Comparison of ENCODE assay signal across 14 mouse cellular contexts in the genomic region with DNA sequence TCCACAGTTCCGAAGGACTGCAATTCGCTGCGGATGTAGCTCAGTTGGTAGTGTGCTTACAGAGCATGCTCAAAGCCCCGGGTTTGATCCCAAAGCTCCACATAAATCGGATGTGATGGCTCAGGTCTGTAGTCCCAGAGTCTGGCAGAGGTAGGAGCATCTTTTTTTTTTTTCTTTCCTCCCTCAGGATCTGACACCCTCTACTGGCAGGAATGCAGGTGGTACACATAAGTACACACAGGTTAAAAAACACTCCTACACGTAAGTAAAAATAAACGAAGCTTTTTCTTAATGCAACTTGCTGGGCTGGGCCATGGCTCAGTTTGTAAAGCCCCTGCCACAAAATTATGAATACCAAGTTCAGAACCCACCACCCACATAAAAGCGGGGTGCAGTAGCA. TPM values are rescaled to one million over a fixed set of nuclear protein-coding genes. Genes with fewer than 3 reads are reported as not detected.
A peak's percentile ranks its signal among the peaks of the same experiment; 100 is the strongest.
DNase-seq lines count a peak whose midpoint lies in the region; ATAC-seq lines count a peak whose summit lies in the region.
"Had no signal": no experiment of that assay in that cellular context is flagged by ENCODE, and none has a peak within 500 bp of the region (broad histone marks: within the 10 kb centered on the region; RNA-seq: fewer than 3 reads in every experiment).

No protein-coding gene starts in this region.

- peak; percentile 10 to 49 for DNase-seq in heart, adult 18-20 months
- DNase-seq in lung, postnatal 10 days: peak; percentile 32
- no peak for DNase-seq in lung, adult 18-20 months
- DNase-seq in ZHBTc4 (ENCODE audit: low read depth, low spot score): peak; percentile 81
- DNase-seq in lung, postnatal 36 days: peak; percentile 33
- DNase-seq in thymus, postnatal 10 days (ENCODE audit: low spot score in 2 of 2): no peak
- DNase-seq in T-cell, adult 2 months (ENCODE audit: low spot score): no peak
- DNase-seq: cerebellum, postnatal 36 days; gastrocnemius, postnatal 10 days; liver, embryonic 13.5 days; spleen, adult 18-20 months had no signal

- no peak overlapping the region for H3K27ac ChIP-seq in heart, embryonic 11.5 days (ENCODE audit: low read depth, low read length)
- H3K27ac ChIP-seq: hindbrain, embryonic 15.5 days; liver, embryonic 13.5 days had no signal

- H3K4me2 ChIP-seq in heart, embryonic 11.5 days: no peak overlapping the region
- H3K4me2 ChIP-seq: hindbrain, embryonic 15.5 days; liver, embryonic 13.5 days had no signal

- H3K9me3 ChIP-seq in heart, embryonic 11.5 days (replicated peaks; ENCODE audit: control insufficient read depth, low read length): no peaks in the 10 kb centered on the region
- H3K9me3 ChIP-seq: hindbrain, embryonic 15.5 days; liver, embryonic 13.5 days had no signal

- no peak overlapping the region for H3K4me3 ChIP-seq in heart, embryonic 11.5 days (ENCODE audit: low read depth, low read length)
- H3K4me3 ChIP-seq: hindbrain, embryonic 15.5 days; liver, embryonic 13.5 days; myocyte had no signal

- no peak for ATAC-seq in heart, embryonic 11.5 days (replicated peaks; ENCODE audit: insufficient number of reproducible peaks, low FRiP score, low TSS enrichment)

- no peaks in the 10 kb centered on the region for H3K4me1 ChIP-seq in heart, embryonic 11.5 days (ENCODE audit: control insufficient read depth, insufficient read depth, low read length)
- H3K4me1 ChIP-seq: hindbrain, embryonic 15.5 days; liver, embryonic 13.5 days had no signal

- no peaks in the 10 kb centered on the region for H3K36me3 ChIP-seq in heart, embryonic 11.5 days (ENCODE audit: control insufficient read depth, insufficient read depth, low read length)
- H3K36me3 ChIP-seq: hindbrain, embryonic 15.5 days; liver, embryonic 13.5 days had no signal

- WGBS in heart, embryonic 11.5 days (ENCODE audit: insufficient replicate concordance): 53% methylated on average over 8 of the region's 8 CpGs

- H3K27me3 ChIP-seq in heart, embryonic 11.5 days (ENCODE audit: control insufficient read depth, insufficient read depth, low read length): no peaks in the 10 kb centered on the region
- H3K27me3 ChIP-seq: hindbrain, embryonic 15.5 days; liver, embryonic 13.5 days had no signal

- no peak overlapping the region for H3K9ac ChIP-seq in heart, embryonic 11.5 days (ENCODE audit: low read depth, low read length)
- H3K9ac ChIP-seq: hindbrain, embryonic 15.5 days; liver, embryonic 13.5 days had no signal

RNA-seq across cellular contexts. Expression of gene Sh3bp5, which starts 28.3 kb away (rescaled TPM):
- total RNA-seq in heart, adult 18-20 months (2021): 10 to 100 TPM; 60.0 to 60.9 TPM
- polyA plus RNA-seq in heart, embryonic 11.5 days (2014; fragmentation: Nextera tagmentation; extraction: Ambion mirVana): 10.9 and 16.8 TPM in 2 replicates

RNA-seq across cellular contexts. Expression of gene Eaf1, which starts 30.0 kb away (rescaled TPM):
- total RNA-seq in heart, adult 18-20 months (2021): 10 to 100 TPM; 13.4 to 15.3 TPM
- polyA plus RNA-seq in heart, embryonic 11.5 days (2014; fragmentation: Nextera tagmentation; extraction: Ambion mirVana): 16.6 and 19.3 TPM in 2 replicates

RNA-seq across cellular contexts. Expression of gene Mettl6, which starts 30.7 kb away (rescaled TPM):
- 10 to 100 TPM in 1 of 2 experiments, 1 to 10 TPM in 1; 9.1 to 10.6 TPM for total RNA-seq in heart, adult 18-20 months (2021)
- 52.2 and 58.3 TPM in 2 replicates for polyA plus RNA-seq in heart, embryonic 11.5 days (2014; fragmentation: Nextera tagmentation; extraction: Ambion mirVana)

Comparison
In these comparisons a context has a peak if more than half of its experiments do, and no peak if none do; other contexts are left out.
1. DNase-seq: peak in heart, adult 18-20 months (2 of 2), lung, postnatal 10 days (single experiment), ZHBTc4 (single experiment) and lung, postnatal 36 days (single experiment); none in lung, adult 18-20 months (0 of 2), thymus, postnatal 10 days (0 of 2) and T-cell, adult 2 months (single experiment).